Mouse (Mus musculus) fat pad, adult 2 months (tissue): Measurements from ENCODE around the gene Olfr322.
"Not testable (repeated sequence)": the region's sequence is repeated elsewhere in the genome, so short reads cannot be mapped to it uniquely, and the experiment has no call there.

Source experiments
- DNase-seq: peaks from one replicate; pipeline ENCODE4 v3.0.0-alpha.2; 2011; ENCODE audit warnings: low read depth, low spot score; ENCODE audit errors: extremely low read depth

Gene Olfr322

DNA sequence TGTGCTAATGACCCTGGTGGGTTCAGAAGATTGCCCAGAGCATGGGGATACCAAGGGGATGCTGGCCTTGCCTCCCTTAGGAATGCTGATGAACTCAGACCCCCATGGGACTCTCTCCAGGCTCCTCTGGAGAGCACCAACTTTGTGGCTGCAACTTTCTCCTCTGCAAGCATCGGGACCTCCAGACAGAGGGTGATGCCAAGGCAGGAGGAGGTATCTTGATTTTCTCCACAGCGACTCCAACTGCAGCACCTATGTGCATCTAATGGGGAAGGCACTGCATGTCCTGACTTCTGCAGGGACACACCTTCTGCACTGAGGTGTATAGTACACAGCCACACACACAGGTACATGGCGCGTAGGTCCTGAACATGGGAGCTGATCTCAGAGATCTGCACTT, at the start of gene Olfr322:
TSS of gene Olfr322 (plus strand) at position 187 of the 400 bp plus-strand sequence.
- DNase-seq = no peak

- no peak for DNase-seq
Measured at GRCm38 (mm10) chr11:58613359-58613758, 45.2 kb upstream of the Olfr322 start.

GRCm38 (mm10) chr11:58614526-58614925, 44.1 kb upstream of the Olfr322 start:
- no peak for DNase-seq

- no peak for DNase-seq
Measured at GRCm38 (mm10) chr11:58615975-58616374, 42.6 kb upstream of the Olfr322 start, which contains the start of gene 2210407C18Rik. Gene 2210407C18Rik, minus strand, starts transcription at chr11:58616075.

DNA sequence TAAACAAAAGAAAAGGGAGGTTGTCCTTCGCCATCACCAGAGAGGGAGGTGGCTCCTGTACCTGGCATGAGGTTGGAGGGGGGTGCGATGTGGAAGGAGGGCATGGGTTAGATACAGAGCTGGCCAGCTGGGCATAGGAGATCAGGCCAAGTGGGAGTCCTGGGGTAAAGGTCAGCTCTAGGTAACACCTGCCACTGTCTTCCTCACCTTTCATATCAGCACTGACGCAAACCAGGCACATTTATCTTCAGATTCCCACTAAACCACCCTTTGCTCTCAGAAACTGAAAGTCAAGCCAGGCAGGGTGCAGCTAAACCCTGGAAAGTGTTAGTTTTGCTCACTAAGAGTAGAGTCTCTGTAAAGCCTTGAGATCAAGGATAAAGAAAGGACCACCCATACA, 40.2 kb upstream of the Olfr322 start:
- DNase-seq = no peak

- no peak for DNase-seq
Measured at GRCm38 (mm10) chr11:58618793-58619192, 39.8 kb upstream of the Olfr322 start.

GRCm38 (mm10) chr11:58626146-58626545, 32.4 kb upstream of the Olfr322 start:
- DNase-seq = no peak

DNA sequence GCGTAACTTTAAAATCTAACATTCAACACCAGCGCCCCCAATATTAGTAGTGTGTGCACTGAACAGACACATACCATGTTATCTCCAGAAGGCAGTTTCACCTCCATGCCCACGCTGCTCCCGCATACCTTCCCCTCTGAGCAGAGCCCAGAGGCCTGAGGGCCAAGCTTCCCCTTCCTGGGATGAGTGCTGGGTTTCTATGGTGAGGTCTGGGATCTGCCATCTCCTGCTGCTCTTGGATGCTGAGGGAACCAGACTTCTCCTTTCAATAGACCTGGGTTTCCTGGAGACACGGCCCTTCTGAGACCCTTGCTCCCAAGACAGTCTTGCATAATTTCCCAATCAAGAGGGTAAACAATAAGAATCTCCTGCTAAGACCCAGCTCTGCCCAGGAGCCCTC, 28.2 kb upstream of the Olfr322 start, which contains the start of gene Olfr323:
TSS of gene Olfr323 (minus strand) at position 101 of the 400 bp plus-strand sequence.
- DNase-seq = no peak

- DNase-seq = no peak
Measured at GRCm38 (mm10) chr11:58634878-58635277, 23.7 kb upstream of the Olfr322 start.

DNA sequence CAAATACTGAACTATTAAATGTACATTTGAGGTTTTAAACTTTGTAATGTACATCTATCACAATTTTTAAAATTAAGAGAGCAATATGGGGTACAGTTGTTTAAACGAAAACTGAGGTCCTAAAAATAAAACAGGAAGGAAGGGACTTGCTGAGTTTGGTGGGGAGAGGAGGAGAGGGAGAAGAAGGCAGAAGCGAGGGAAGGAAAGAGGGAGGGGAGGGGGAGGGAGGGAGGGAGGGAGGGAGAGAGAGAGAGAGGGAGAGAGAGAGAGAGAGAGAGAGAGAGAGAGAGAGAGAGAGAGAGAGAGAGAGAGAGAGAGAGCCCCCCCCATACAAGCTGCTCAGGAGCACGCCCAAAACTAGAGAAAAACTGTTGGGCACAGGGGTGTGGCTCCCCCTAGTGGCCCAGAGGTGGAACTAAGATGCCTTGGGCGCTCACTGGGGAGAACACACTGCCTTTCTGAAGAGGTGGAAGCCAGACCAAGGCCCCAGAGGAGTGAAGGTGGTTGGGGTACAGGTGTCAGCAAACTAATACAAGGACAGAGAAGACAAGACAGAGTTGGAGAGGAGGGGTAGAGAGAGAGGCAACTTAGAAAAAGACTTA, 22.1 kb upstream of the Olfr322 start:
- DNase-seq = no peak

GRCm38 (mm10) chr11:58638176-58638701, 20.3 kb upstream of the Olfr322 start:
- no peak for DNase-seq

GRCm38 (mm10) chr11:58640272-58640867, 18.2 kb upstream of the Olfr322 start, which contains the start of gene Trim58:
Gene Trim58, plus strand, starts transcription at chr11:58640465.
- no peak for DNase-seq

GRCm38 (mm10) chr11:58641057-58641456, 17.5 kb upstream of the Olfr322 start:
- no peak for DNase-seq

DNA sequence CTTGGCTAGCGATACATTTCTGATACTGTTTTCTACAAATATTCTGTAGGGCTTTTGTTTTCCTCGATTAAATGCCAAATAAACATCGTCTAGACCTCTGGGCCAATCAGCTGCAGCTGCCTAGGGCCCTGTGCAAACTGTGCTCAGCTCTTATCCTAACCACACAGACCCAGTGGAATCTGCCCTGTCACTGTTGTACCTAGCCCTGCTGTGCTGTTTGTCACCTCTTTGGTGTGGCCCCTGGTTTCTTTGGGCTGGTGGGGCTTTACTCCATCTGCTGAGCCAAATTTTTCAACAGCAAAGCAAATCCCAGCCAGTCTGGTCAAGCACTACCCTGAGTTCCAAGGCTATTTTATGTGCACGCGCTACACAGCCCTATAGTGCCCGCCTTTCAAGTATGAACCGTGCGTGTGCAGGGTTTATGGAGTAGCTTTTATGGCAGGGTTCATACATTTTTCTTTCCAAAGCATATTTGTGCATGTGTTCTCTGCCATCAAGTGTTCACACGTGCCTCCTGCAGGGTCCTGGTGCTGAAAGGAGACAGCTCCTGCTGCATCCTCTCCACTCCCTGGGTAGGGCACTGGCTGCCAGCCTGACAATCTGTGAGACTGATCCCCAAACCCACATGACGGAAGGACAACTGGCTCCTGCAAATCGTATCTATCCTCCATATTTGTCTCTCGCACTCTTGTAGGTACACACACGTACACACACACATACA, 16.8 kb upstream of the Olfr322 start:
- DNase-seq = no peak

DNA sequence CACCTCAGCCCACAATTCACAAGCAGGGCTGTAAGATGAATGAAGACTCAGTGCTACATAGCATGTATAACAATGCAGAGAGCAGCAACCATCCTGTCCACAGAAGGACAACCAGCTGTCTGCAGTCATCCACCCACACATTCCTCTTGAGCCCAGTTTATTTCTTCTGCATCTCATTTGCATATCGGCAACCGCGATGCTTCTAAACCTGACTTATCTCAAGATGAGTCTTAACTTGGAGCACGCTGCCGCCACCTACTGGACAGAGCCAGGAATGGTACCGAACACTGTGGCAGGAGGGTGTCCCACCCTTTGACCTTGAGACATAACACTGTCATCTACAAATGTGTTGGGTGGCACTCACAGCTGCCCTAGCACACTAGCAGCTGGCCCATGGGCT, 15.2 kb upstream of the Olfr322 start:
- DNase-seq = no peak

DNA sequence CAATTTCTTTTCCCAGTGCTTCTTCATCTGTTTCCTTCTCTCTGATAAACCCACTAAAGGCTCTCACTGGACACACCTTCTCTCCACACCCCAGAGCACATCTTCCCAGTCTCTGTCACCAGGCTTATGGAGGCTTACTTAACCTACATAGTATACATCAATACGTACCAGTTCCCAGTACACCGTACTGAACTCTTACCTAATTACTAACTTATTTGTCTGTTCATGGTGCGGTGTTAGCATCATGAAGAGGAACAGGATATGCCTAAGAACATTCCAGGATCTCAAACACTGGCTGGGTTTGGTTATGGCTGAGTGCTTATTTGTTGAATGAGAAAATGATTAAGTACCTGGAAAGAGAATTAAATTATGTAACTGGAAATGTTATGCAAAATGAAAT, 3.4 kb upstream of the Olfr322 start:
- DNase-seq = no peak

DNA sequence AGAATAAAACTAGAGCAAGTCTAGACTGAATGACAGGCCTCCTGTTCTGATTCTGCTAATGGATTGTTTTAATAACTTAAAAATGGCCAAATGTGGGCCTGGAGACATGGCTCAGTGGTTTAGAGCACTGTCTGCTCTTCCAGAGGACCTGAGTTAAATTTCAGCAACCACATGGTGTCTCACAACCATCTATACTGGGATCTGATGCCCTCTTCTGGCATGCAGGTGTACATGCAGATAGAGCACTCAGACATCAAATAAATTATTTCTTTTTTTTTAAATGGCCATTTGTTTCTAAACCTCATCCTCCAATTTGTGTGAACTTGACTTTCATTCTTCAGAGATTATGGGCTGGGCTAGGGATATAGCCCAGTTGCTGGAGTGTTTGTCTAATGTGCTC, 10.7 kb downstream of the Olfr322 start:
- no peak for DNase-seq

DNA sequence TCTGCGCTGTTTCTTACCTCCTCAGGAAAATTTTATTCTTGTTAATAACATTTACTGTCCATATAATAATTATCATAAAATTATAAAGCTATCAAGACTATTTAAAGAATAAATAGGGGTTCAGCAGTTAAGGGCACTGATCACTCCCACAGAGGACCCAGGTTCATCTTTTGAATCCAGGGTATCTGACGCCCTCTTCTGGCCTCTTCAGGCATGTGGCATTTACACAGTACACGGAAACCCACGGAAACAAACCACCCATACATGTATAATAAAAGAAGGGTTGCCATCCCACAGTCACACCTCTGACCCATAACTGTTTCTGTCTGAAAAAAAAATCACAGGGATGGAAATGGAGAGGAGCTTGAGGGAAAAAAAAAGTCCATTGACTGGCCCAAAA, 13.2 kb downstream of the Olfr322 start:
- no peak for DNase-seq

- no peak for DNase-seq
Measured at GRCm38 (mm10) chr11:58680799-58681198, 22.2 kb downstream of the Olfr322 start, which contains the start of gene Olfr320. Gene Olfr320, plus strand, starts transcription at chr11:58681099.

DNA sequence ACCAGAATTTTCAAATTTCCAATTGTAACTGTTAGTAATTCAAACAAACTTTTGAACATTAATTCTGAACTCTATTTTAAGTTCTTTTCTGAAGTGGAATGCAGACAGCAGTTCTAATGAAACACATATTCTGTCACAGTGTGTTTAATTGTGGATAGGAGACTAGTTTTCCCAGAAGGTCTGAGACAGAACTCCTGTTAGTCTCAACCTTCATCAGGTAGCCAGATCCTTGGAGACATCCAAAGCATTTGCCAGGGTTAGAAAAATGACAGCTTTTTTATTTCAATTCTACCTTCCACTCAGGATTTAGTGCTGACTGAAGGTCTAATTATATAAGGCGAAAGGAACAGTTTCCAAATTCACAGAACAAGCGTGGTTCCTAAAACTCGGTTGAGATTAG, 40.3 kb downstream of the Olfr322 start, which contains the start of gene Olfr319:
TSS of gene Olfr319 (plus strand) at position 301 of the 400 bp plus-strand sequence.
- DNase-seq = no peak

- no peak for DNase-seq
Measured at GRCm38 (mm10) chr11:58709086-58709485, 50.5 kb downstream of the Olfr322 start.

GRCm38 (mm10) chr11:58717723-58718122, 59.1 kb downstream of the Olfr322 start:
- not testable (repeated sequence) for DNase-seq
